Mouse (Mus musculus) lung, embryonic 14.5 days (tissue): Measurements from ENCODE around the gene Sars2. TPM values are rescaled to one million over a fixed set of nuclear protein-coding genes. Genes with fewer than 3 reads are reported as not detected.

Experiments used
- ATAC-seq: fragments of 200-750 bp; cut with Nextera tagmentation; 2 replicates; pipeline ENCODE4 v1.8.0; 2017; ENCODE audit warnings: mild to moderate bottlenecking, moderate TSS enrichment, moderate library complexity; ENCODE audit not compliant: insufficient read depth
- DNase-seq: peaks from one replicate; pipeline ENCODE4 v3.0.0-alpha.2; 2015
- H3K27ac ChIP-seq: fragments of 300-500 bp; sonication (generic); 2 replicates; pipeline ENCODE4 v1.5.1; 2014; ENCODE audit warnings: low read depth, mild to moderate bottlenecking, moderate library complexity
- H3K27me3 ChIP-seq: fragments of 300-500 bp; sonication (generic); 2 replicates; pipeline ENCODE4 v1.6.1; 2014; ENCODE audit warnings: low read length, control low read depth; ENCODE audit not compliant: insufficient read depth
- H3K36me3 ChIP-seq: fragments of 300-500 bp; sonication (generic); 2 replicates; pipeline ENCODE4 v1.6.1; 2014; ENCODE audit warnings: control low read depth; ENCODE audit not compliant: insufficient read depth
- H3K4me1 ChIP-seq: fragments of 300-500 bp; sonication (generic); 2 replicates; pipeline ENCODE4 v1.6.1; 2014; ENCODE audit warnings: antibody characterized with exemption, control low read depth; ENCODE audit not compliant: insufficient read depth
- H3K4me2 ChIP-seq: fragments of 300-500 bp; sonication (generic); 2 replicates; pipeline ENCODE4 v1.6.1; 2014; ENCODE audit warnings: mild to moderate bottlenecking
- H3K4me3 ChIP-seq: fragments of 300-500 bp; sonication (generic); 2 replicates; pipeline ENCODE4 v1.5.1; 2014; ENCODE audit warnings: low read depth, low read length
- H3K9ac ChIP-seq: fragments of 300-500 bp; sonication (generic); 2 replicates; pipeline ENCODE4 v1.6.1; 2014
- H3K9me3 ChIP-seq: fragments of 300-500 bp; sonication (generic); 2 replicates; pipeline ENCODE4 v1.6.1; 2016; ENCODE audit warnings: low read depth, low read length, control low read depth
- CTCF ChIP-seq: IDR thresholded peaks from 2 replicates; pipeline ENCODE4 v1.5.1; 2016; ENCODE audit warnings: antibody characterized with exemption, low read depth
- WGBS: fragments of 180-500 bp; shearing (Covaris S2); extraction: QIAGEN DNeasy Blood & Tissue Kit; methylation state at CpG from one replicate; pipeline ENCODE4 v1.1.7; 2014; 5-methylcytosine and 5-hydroxymethylcytosine counted together
- polyA plus RNA-seq: library from polyadenylated mRNA; unstranded; fragments of >200 nt; fragmentation: Nextera tagmentation; extraction: Ambion mirVana; gene quantifications from 2 replicates; pipeline ENCODE4 v1.2.1, GENCODE M21; 2014

Gene Sars2
- polyA plus RNA-seq, 1 experiment from 2014 or later: 31.4 TPM

GRCm38 (mm10) chr7:28716590-28717281, 25.1 kb upstream of the Sars2 start, which contains the start of gene Fbxo17:
Gene Fbxo17 (plus strand): TSS chr7:28716804.
- peak; percentile 77 for DNase-seq
- peaks cover 3% of the 10 kb centered on the region; the same call in 1 of the 2 replicates for H3K4me1 ChIP-seq
- H3K4me2 ChIP-seq: peak within 1 kb of the TSS; percentile 77
- H3K9me3 ChIP-seq: no peaks in the 10 kb centered on the region
- 2% methylated on average over 35 of the region's 36 CpGs for WGBS
- peak within 1 kb of the TSS; percentile 73 for H3K27ac ChIP-seq
- H3K36me3 ChIP-seq: no peaks in the 10 kb centered on the region
- H3K9ac ChIP-seq: peak within 1 kb of the TSS; percentile 76
- peak; percentile 54 for TF ChIP-seq CTCF
- ATAC-seq: peak; percentile 82
- H3K27me3 ChIP-seq: no peaks in the 10 kb centered on the region
- H3K4me3 ChIP-seq: peak within 1 kb of the TSS; percentile 56

- 61% methylated on average over 10 of the region's 10 CpGs for WGBS
- Histone ChIP-seq H3K9me3 (no peaks in the 10 kb centered on the region), H3K4me1 (peaks cover 3% of the 10 kb centered on the region; the same call in 1 of the 2 replicates), H3K27me3 (no peaks in the 10 kb centered on the region), H3K4me2 (peak overlapping the region; percentile 77), H3K9ac (0 out of 2 replicates have a peak overlapping the region, but pooled peaks have one; percentile 76), H3K27ac (no peak overlapping the region), H3K4me3 (peak overlapping the region; percentile 56), H3K36me3 (no peaks in the 10 kb centered on the region)
- no peak for TF ChIP-seq CTCF
- DNase-seq (peak; percentile 61), ATAC-seq (no peak)
Observed at GRCm38 (mm10) chr7:28717726-28718125, 24.1 kb upstream of the Sars2 start.

- Histone ChIP-seq H3K27ac (no peak overlapping the region), H3K36me3 (no peaks in the 10 kb centered on the region), H3K9me3 (no peaks in the 10 kb centered on the region), H3K9ac (no peak overlapping the region), H3K27me3 (no peaks in the 10 kb centered on the region), H3K4me1 (peaks cover 3% of the 10 kb centered on the region; the same call in 1 of the 2 replicates), H3K4me3 (no peak overlapping the region), H3K4me2 (no peak overlapping the region)
- DNase-seq (no peak), ATAC-seq (no peak)
- no peak for TF ChIP-seq CTCF
- WGBS: 45% methylated on average over 4 of the region's 4 CpGs
Observed at GRCm38 (mm10) chr7:28719159-28719558, 22.6 kb upstream of the Sars2 start.

GRCm38 (mm10) chr7:28719650-28720049, 22.1 kb upstream of the Sars2 start:
- 73% methylated on average over 2 of the region's 2 CpGs for WGBS
- H3K4me2 ChIP-seq: no peak overlapping the region

GRCm38 (mm10) chr7:28720753-28721537, 20.8 kb upstream of the Sars2 start:
- Histone ChIP-seq H3K27me3 (no peaks in the 10 kb centered on the region), H3K4me2 (no peak overlapping the region), H3K27ac (no peak overlapping the region), H3K9ac (no peak overlapping the region), H3K36me3 (peaks cover 2% of the 10 kb centered on the region; the same call in 1 of the 2 replicates), H3K9me3 (no peaks in the 10 kb centered on the region), H3K4me3 (no peak overlapping the region), H3K4me1 (0 out of 2 replicates have a peak, but pooled peaks cover 3% of the 10 kb centered on the region)
- 49% methylated on average over 3 of the region's 3 CpGs for WGBS
- TF ChIP-seq CTCF: no peak
- DNase-seq: peak; percentile 86
- ATAC-seq: peak; percentile 59

More at GRCm38 (mm10) chr7:28719650-28720049, 22.1 kb upstream of the Sars2 start:
- ATAC-seq: no peak
- Histone ChIP-seq H3K27ac (no peak overlapping the region), H3K4me1 (peaks cover 3% of the 10 kb centered on the region; the same call in 1 of the 2 replicates), H3K36me3 (no peaks in the 10 kb centered on the region), H3K27me3 (no peaks in the 10 kb centered on the region), H3K4me3 (no peak overlapping the region), H3K9ac (no peak overlapping the region), H3K9me3 (no peaks in the 10 kb centered on the region)
- no peak for TF ChIP-seq CTCF
- DNase-seq: no peak

- no peak for DNase-seq
- TF ChIP-seq CTCF: peak; percentile 36
- 93% methylated on average over 7 of the region's 7 CpGs for WGBS
- peaks cover 2% of the 10 kb centered on the region; the same call in 1 of the 2 replicates for H3K36me3 ChIP-seq
- no peak overlapping the region for H3K4me3 ChIP-seq
- no peak overlapping the region for H3K27ac ChIP-seq
- H3K4me1 ChIP-seq: no peaks in the 10 kb centered on the region
- H3K4me2 ChIP-seq: no peak overlapping the region
- ATAC-seq: no peak
- no peaks in the 10 kb centered on the region for H3K9me3 ChIP-seq
- H3K27me3 ChIP-seq: no peaks in the 10 kb centered on the region
- H3K9ac ChIP-seq: no peak overlapping the region
Observed at GRCm38 (mm10) chr7:28722079-28722478, 19.7 kb upstream of the Sars2 start.

- H3K27ac ChIP-seq: no peak overlapping the region
- H3K9ac ChIP-seq: no peak overlapping the region
- peaks cover 2% of the 10 kb centered on the region; the same call in 1 of the 2 replicates for H3K36me3 ChIP-seq
- DNase-seq: no peak
- no peaks in the 10 kb centered on the region for H3K9me3 ChIP-seq
- no peaks in the 10 kb centered on the region for H3K27me3 ChIP-seq
- WGBS: 89% methylated on average over 2 of the region's 2 CpGs
- no peak overlapping the region for H3K4me2 ChIP-seq
- no peak overlapping the region for H3K4me3 ChIP-seq
- H3K4me1 ChIP-seq: no peaks in the 10 kb centered on the region
- TF ChIP-seq CTCF: no peak
- no peak for ATAC-seq
Observed at GRCm38 (mm10) chr7:28724613-28725012, 17.2 kb upstream of the Sars2 start.
